8 mouse cellular contexts compared by ENCODE assay signal in genomic region chr10:128803771-128804270, GRCm38 (mm10). TPM values are rescaled to one million over a fixed set of nuclear protein-coding genes. Genes with fewer than 3 reads are reported as not detected.
A peak's percentile ranks its signal among the peaks of the same experiment; 100 is the strongest.
DNase-seq lines count a peak whose midpoint lies in the region; ATAC-seq and TF ChIP-seq lines count a peak whose summit lies in the region.

Dnajc14 (plus strand) TSS chr10:128804062.

- peaks cover 6% of the 10 kb centered on the region; the same call in 1 of the 2 replicates for H3K36me3 ChIP-seq in liver, postnatal 0 days (replicated peaks; ENCODE audit: insufficient read depth, low read length)
- peaks cover 11% of the 10 kb centered on the region; the same call in 1 of the 2 replicates for H3K36me3 ChIP-seq in neural tube, embryonic 15.5 days

- peak; percentile 90 for DNase-seq in NIH3T3 (ENCODE audit: low read depth)
- peak; percentile 64 to 65 for DNase-seq in cerebellum, adult 18-20 months
- DNase-seq in heart, postnatal 36 days, result peak; percentile 65 to 74
- DNase-seq in layer of hippocampus, adult 18-20 months (ENCODE audit: low spot score in 2 of 2), result peak; percentile 74 to 77
- DNase-seq in liver, postnatal 0 days, result peak; percentile 33
- peak; percentile 48 for DNase-seq in urinary bladder, postnatal 25 days (ENCODE audit: low spot score)

- ATAC-seq in frontal cortex, adult (ENCODE audit: low TSS enrichment), result peak; percentile 48
- no peak for ATAC-seq in liver, postnatal 0 days
- ATAC-seq in neural tube, embryonic 15.5 days (ENCODE audit: low FRiP score), result peak; percentile 9

- TF ChIP-seq EP300 in liver, postnatal 0 days (IDR thresholded peaks at IDR 0.05; ENCODE audit: low read depth), result no peak

- no peaks in the 10 kb centered on the region for H3K9me3 ChIP-seq in liver, postnatal 0 days (ENCODE audit: low read length)
- no peaks in the 10 kb centered on the region for H3K9me3 ChIP-seq in neural tube, embryonic 15.5 days (replicated peaks)

- no peaks in the 10 kb centered on the region for H3K27me3 ChIP-seq in liver, postnatal 0 days (ENCODE audit: insufficient read depth, low read length)
- H3K27me3 ChIP-seq in neural tube, embryonic 15.5 days (replicated peaks), result no peaks in the 10 kb centered on the region

- H3K4me1 ChIP-seq in liver, postnatal 0 days (ENCODE audit: insufficient read depth), result peaks cover 30% of the 10 kb centered on the region
- H3K4me1 ChIP-seq in neural tube, embryonic 15.5 days, result peaks cover 52% of the 10 kb centered on the region

- intact Hi-C loops in heart, postnatal 36 days (cut with DNase I), result loop anchor here (1.0 kb wide), 2 partner anchors 25 to 56 kb away; no protein-coding TSS in a partner anchor

- H3K27ac ChIP-seq in liver, postnatal 0 days (ENCODE audit: low read depth), result peak within 1 kb of the TSS; percentile 98
- peak within 1 kb of the TSS; percentile 98 for H3K27ac ChIP-seq in neural tube, embryonic 15.5 days (replicated peaks)

- no peak for TF ChIP-seq CTCF in liver, postnatal 0 days (IDR thresholded peaks at IDR 0.05; ENCODE audit: low read depth)

- 2% methylated on average over 14 of the region's 14 CpGs for WGBS in liver, postnatal 0 days (ENCODE audit: insufficient replicate concordance)
- WGBS in neural tube, embryonic 15.5 days, result under 1% methylated on average over 14 of the region's 14 CpGs

- peak within 1 kb of the TSS; percentile 91 for H3K9ac ChIP-seq in liver, postnatal 0 days (replicated peaks)
- H3K9ac ChIP-seq in neural tube, embryonic 15.5 days (replicated peaks), result peak within 1 kb of the TSS; percentile 91

- H3K4me2 ChIP-seq in liver, postnatal 0 days (ENCODE audit: low read depth, low read length), result peak within 1 kb of the TSS; percentile 100
- H3K4me2 ChIP-seq in neural tube, embryonic 15.5 days, result peak within 1 kb of the TSS; percentile 67

- peak within 1 kb of the TSS; percentile 95 for H3K4me3 ChIP-seq in liver, postnatal 0 days (ENCODE audit: low read depth, low read length)
- H3K4me3 ChIP-seq in neural tube, embryonic 15.5 days (replicated peaks), result peak within 1 kb of the TSS; percentile 86

RNA-seq across cellular contexts. Expression of gene Dnajc14, which starts in this region (rescaled TPM):
- 10 to 100 TPM; 32.8 to 36.4 TPM for total RNA-seq in heart, postnatal 36 days (2021)
- 10 to 100 TPM; 63.8 to 64.8 TPM for total RNA-seq in layer of hippocampus, adult 18-20 months (2021)
- polyA plus RNA-seq in liver, postnatal 0 days (2015; fragmentation: Nextera tagmentation; extraction: Ambion mirVana), result 12.9 and 15.0 TPM in 2 replicates
- 50.6 TPM in 2 replicates for polyA plus RNA-seq in neural tube, embryonic 15.5 days (2015; fragmentation: Nextera tagmentation; extraction: Ambion mirVana)

Comparison
In these comparisons a context has a peak if more than half of its experiments do, and no peak if none do; other contexts are left out.
1. DNase-seq: peak in every context shown above with its lines; median percentile 90 in NIH3T3; 76 in layer of hippocampus, adult 18-20 months; 70 in heart, postnatal 36 days; 64 in cerebellum, adult 18-20 months; 48 in urinary bladder, postnatal 25 days; 33 in liver, postnatal 0 days.